Mouse (Mus musculus) small intestine, adult 2 months (tissue): ENCODE results near the gene Wdr47.

Experiments
- CTCF ChIP-seq: fragments of 200-500 bp; IDR thresholded peaks from 2 replicates; pipeline ENCODE4 v1.5.1; 2012; ENCODE audit warnings: low read depth, mild to moderate bottlenecking, control low read depth, inconsistent platforms, low read length, moderate library complexity, mixed read lengths; ENCODE audit not compliant: insufficient replicate concordance, insufficient read length; ENCODE audit errors: extremely low read depth
- POLR2A ChIP-seq: fragments of 200-500 bp; IDR thresholded peaks from 2 replicates; pipeline ENCODE4 v1.6.1; 2012; ENCODE audit warnings: low read depth, mild to moderate bottlenecking, control low read depth, inconsistent platforms, low read length, moderate library complexity

GRCm38 (mm10) chr3:108653710-108654379 lies 62.8 kb downstream of the Wdr47 start, which contains the start of gene Clcc1:
- peak; percentile 94 for TF ChIP-seq POLR2A
- TF ChIP-seq CTCF, result no peak
